Mouse (Mus musculus) liver, embryonic 14.5 days (tissue): ENCODE data around the gene Gpd1.

ENCODE experiments used
- CTCF ChIP-seq: IDR thresholded peaks from 2 replicates; pipeline ENCODE4 v1.5.1; 2016; ENCODE audit warnings: antibody characterized with exemption, low read depth, control low read depth
- EP300 ChIP-seq: IDR thresholded peaks from 2 replicates; pipeline ENCODE4 v1.6.1; 2016; ENCODE audit warnings: antibody characterized with exemption, low read depth

DNA sequence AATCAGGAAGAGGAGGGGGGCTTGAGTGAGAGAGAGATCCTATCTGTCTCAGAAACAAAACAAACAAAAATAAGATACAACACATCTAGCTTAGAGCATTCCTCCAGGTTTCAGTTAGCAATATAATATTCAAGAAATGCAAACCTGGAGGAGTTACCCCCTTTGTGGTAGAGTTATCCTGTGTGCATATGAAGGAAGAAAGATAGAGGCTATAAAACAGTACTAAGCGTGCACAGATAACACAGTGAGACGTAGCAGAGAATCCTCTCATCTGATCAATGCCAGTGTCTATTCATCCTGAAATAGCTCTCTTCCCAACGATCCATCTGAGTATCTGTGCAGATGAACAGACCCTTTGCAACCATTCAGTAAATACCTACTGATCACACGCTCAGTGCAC lies 50.2 kb downstream of the Gpd1 start:
- TF ChIP-seq EP300 (no peak), CTCF (no peak)
